Mouse (Mus musculus) induced T-regulatory cell, adult 2 months (primary cell): ENCODE measurements around the gene Acot11.
"Not testable (repeated sequence)": the region's sequence is repeated elsewhere in the genome, so short reads cannot be mapped to it uniquely, and the experiment has no call there.

Experiments
- DNase-seq: peaks from one replicate; pipeline ENCODE4 v3.0.0-alpha.2; 2012; ENCODE audit warnings: low read depth

Gene Acot11

DNA sequence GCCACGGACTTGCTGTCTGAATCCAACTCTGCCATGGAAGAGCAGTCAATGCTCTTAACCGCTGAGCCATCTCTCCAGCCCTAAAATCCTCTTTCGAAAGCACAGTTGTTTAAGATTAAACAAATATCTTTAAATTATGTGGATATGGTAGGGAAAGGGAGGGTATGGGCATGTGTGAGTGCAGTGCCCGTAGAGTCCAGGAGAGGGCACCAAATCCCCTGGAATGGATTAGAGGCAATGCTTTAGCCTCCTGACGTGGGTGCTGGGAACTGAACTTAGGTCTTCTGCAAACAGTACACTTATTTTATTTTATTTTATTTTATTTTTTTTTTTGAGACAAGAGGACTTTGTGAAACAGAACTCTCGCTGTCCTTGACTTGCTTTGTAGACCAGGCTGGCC, 5.2 kb upstream of the Acot11 start:
- peak; percentile 62 for DNase-seq

DNA sequence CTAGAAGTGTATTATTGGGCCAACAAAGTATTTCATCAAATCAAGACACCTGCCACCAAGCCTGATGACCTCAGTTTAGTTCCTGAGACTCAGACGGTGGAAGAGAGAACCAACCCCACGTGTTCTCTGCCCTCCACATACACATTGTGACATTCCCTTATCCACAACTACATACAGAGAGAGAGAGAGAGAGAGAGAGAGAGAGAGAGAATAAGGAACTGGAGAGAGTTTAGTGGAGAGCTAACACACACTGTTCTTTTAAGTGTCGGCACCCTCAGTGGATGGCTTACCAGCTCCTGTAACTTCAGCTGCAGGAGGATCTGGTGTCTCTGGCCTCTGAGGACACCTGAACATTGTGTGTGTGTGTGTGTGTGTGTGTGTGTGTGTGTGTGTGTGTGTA, 2.5 kb upstream of the Acot11 start:
- no peak for DNase-seq

DNA sequence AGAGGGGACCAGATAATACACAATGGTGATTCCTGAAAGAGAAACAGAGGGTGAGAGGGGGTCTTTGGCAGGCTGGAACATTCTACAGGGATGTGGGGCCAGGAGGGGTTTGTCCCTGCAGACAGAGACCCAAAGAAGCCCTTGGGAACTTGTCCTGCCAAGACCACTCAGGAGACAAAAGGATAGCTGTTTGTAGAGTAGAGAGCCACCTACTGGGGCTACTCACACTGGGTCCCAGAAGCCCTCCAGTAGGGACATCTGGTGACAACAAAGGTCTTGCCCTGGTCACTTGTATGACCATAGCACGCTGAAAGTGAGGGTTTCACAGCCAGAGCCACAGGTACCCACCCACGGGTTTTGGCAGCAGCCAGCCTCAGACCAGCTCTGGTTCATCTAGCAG, 1.1 kb upstream of the Acot11 start:
- no peak for DNase-seq

DNA sequence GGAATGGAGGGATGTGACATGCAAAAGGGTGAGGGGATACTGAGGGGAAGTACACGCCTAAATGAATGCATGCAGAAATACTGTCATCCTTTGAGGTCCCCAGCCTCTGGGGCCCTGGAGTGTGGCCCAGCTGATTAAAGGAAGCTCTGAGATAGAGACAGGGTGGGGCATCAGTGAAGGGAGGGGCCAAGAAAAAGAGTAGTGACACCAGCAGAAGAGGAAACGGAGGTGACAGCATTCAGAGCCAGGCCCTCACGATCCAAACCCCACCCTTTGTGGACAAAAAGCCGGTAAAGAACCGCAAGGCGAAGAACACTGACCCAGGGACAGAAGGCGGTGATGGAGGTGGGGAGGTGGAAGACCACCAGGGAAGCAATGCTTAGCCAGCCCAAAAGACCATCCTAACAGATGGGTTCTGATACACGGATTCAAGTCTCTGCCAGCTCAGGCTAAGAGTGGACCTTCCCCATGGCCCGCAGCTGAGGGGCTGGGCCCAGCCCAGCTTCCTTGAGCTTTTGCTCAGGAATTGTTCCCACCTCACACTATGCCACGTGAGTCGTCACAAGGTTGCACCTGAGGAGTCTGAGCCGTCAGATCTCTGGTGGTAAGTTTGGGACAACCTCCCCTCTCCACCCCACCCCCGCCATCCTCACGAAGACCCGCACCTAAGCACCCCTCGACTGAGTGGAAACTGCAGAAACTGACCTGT, 443 bp downstream of the Acot11 start:
- peak; percentile 92 for DNase-seq

DNA sequence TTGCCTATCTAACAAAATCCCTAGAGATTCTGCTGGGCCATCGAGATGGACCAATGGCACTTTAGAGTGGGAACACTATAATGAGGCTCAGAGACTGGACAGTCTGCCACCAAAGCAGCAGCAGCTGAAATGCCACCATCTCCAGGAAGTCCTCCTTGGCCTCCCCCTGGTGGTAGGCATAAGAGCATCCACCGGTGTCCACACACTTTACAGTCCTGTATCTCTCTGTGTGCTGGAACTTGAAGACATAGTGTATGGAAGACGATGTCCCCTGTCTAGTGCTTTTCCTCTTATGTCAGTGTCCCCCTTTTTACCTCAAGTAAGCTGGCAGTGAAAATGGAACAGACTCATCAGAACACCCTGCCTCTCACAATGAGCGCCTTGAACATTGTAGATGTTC, 1.0 kb downstream of the Acot11 start:
- DNase-seq = peak; percentile 88

DNA sequence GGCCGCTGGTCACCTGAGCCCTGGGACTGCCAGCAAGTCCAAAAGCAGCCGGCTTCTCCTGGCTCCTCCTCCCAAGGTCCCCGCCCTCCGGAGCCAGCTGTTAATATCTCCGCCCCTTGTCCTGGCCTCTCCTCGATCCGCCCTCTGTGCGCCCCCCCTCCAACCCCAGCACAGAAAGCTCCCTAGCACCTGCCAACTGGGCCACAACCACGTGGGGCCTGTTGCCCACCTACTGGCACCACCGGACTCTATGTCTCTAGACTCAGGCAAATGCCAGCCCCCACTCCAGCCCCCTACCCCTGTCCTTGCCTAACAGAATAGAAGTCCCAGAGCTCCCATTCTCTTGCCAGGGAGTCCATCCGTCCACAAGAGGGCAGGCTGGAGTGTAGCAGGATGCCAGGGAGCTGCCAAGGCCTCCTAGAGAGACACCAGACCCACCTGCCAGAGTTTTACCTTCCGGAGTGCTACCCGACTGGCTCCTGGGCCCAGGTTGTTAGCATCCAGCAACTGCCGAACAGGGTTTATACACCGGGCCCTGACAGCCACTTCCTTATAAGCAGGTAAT, 4.9 kb downstream of the Acot11 start:
- DNase-seq = peak; percentile 71

DNA sequence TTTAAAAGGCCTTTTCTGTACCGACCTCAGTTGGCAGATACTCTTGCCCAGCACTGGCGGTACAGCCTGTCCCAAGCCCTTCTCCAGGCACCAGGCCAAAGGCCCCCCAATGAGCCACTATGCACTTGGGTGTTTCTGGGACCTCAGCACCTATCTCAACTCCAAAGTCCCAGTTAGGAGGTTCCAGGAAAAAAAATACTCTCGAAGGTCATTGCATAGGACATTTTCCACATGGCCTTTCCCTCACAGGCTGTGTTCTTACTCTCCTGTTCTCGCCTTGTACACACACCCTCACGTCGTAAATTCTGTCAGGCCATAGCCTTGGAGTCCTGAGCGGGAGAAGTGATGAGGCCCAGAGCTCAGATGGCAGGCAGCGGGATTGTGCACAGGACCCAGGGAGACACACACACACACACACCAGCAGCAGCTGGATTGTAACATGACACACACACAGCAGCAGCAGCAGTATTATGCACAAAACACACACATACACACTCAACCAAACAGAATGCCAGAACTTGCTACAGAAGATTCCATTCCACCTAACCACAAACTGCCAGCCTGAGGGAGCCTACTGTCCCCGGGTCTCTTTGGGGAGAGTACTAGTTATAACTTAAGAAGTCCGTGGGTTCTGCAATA, 5.8 kb downstream of the Acot11 start:
- DNase-seq = no peak

DNA sequence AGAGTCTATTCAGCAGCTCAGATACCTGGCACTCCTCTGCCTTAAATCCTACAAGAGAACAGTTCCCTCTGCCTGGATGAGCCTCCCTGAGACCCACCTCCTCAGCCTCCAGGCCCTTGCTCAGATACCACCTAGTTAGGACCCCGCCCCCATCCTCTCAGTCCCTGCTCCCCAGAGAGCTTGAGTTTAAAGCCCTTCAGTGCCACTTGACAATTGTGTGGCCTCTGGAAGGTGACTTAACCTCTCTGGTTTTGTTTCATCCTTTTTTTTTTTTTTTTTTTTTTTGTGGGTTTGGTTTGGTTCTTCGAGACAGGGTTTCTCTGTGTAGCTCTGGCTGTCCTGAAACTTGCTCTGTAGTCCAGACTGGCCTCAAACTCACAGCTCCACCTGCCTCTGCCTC, 9.5 kb downstream of the Acot11 start:
- DNase-seq = peak; percentile 74

DNA sequence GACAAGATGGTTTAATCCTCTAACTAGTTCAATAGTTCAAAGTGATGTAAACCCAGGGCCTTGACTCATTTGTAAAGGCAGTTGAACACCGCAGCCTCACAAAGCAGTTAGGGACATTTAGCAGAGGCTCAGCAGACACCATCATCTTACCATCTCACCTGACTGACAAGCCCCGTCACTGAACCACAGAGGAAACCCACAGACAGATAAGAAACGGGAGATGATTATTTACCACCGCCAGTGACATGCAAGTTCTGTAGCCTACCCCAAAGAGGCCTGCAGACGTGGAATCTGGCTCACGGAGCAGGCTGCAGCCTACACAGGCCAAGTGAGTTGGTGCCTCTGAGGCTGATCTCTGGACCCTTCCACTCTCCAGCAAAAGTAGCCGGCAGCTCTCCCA, 10.6 kb downstream of the Acot11 start:
- peak; percentile 97 for DNase-seq

DNA sequence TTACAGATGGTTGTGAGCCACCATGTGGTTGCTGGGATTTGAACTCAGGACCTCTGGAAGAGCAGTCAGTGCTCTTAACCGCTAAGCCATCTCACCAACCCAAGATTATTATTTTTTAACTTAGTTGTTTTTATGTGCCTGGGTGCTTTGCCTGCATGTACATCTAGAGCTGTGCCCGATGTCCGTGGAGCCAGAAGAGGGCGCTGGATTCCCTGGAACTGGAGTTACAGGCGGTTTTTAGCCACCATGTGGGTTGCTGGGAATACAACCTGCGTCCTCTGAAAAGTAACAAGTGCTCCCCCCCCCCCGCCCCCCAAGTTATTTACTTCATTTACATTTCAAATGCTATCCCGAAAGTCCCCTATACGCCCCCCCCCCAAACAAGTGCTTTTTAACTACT, 11.0 kb downstream of the Acot11 start:
- DNase-seq = not testable (repeated sequence)

DNA sequence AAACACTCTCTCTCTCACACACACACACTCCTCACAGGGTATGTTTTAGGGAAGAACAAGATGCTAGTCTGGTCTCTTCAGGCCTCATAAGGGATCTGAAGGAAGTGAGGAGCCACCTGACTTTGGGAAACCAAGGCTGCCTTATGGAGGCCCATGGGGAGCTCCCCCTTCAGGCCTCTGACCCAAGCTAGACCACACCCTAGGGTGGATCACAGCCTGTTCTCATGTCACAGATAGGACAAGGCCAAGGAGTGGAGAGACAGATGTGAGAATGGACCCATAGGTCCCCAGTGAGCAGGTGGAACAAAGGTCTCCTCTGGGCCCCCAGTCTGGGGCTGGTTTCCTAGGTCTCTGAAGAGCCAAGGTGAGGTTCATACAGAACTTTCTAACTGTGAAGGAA, 12.5 kb downstream of the Acot11 start:
- no peak for DNase-seq

DNA sequence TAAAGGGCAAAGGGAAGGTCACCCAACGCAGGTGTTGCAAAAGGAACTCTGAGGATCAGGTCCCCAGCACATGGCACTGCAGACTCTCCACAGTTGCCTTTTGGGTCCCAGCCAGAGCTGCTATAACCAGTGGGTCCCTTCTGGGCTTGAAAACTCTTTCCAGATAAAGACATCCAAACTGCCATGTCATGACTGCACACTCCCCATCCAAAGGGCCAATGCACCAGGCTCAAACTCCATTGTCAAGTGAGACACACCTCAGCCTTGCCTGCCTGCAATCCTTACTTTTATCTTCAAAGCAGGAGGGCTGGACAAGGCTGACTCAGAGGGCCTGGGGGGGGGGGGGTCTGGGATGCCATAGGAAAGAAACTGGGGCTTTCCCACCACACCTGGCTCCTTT, 13.9 kb downstream of the Acot11 start:
- no peak for DNase-seq

DNA sequence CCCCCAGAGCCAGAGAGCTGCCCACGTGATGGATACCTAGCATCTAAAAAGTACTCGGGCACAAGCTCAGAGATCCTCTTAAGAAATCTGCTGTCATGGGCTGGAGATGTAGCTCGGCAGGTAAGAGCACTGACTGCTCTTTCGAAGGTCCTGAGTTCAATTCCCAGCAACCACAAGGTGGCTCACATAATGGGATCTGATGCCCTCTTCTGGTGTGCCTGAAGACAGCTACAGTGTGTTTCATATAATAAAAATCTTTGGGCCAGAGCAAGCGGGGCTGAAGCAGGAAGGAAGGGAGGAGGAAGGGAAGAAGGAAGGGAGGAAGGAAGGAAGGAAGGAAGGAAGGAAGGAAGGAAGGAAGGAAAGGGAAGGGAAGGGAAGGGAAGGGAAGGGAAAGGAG, 14.6 kb downstream of the Acot11 start:
- DNase-seq = not testable (repeated sequence)

DNA sequence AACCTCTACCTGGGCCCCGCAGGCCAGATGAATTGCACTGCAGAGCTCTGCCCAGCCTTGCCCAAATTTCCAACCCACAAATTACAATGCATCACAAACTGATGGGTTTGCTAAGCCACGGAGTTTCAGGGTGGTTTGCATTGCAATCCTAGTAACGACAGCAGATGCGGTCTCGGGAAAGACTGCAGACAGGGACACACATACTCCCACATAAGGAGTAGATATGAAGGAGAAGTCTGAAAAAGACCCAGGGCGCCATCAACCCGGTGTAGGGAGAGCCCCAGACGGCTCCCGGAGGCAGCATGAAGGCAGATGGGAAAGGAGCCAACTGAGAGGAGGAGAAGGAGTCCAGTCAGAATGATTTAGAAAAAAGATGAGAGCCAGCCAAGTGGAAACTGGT, 15.1 kb downstream of the Acot11 start:
- peak; percentile 65 for DNase-seq

DNA sequence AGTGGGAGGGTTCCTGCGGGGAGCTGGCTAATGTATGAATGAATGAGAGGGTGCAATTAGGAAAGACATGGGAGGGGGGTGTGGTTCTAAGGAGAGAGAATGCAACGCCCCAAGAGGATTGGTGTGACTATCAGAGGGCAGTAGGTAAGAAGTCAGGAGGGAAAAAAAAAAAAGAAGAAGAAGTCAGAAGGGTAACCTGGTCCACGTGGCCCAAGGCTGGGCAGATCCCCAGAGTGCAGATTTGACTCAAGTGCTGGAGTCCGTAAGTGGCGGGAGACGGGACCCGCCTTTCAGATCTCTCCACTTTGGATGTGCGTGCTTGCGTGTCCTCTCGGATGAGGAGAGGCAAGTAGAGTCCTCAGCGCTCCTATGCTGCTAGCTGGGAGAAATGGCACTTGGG, 16.2 kb downstream of the Acot11 start:
- peak; percentile 52 for DNase-seq

DNA sequence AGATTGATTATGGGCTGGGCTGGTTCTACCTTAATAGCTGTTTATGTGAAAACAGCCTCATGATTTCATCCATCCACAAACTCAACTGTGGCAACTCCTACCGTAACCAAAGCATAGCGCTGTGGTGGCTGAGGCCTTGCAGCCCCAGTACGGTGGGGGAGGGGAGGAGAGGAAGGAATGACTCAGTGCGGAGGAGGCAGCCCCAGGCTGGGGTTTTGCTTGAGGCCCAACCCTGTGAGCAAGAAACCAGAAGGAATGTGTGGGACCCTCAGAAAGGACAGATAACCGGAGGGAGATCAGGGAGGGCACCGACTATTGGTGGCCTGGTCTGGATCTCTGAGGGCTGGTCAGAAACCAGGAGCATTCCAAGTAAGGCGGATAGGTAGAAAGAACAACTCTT, 17.0 kb downstream of the Acot11 start:
- peak; percentile 97 for DNase-seq

DNA sequence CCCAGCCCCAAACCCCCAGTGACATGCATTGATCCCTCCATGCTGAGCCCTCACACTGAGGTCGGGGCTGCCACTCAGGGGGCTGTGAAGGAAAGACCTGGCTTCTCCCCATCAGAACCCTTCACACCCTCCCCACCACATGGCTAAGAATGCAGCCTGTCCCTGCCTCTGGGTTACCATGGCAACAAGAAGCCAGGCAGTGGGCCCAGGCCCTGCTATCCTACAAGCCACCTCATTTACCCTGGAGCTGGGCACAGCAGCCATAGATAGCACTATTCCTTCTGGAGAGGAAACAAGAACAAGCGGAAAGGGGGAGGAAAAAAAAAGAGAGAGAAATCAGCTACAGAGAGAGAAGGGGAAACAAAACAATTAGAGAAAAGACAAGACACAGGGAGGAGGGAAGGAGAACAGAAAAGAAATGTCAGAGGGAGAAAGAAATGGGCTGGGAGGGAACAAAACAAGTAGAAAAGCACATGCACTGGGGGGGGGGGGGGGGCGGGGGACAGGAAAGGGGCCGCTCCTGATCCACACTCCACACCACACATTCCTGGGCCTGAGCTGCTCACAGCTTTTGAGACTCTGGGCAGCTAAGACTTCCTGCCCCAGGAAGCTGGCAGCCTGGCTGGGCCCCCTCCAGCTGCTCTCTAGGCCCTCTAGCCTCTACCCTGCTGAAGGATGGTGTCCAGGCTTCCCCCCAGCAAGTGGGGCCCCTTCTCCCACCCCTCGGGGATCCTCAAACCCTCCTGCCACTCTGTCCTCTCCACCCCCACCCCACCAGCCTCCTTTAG, 18.9 kb downstream of the Acot11 start:
- DNase-seq = peak; percentile 54

DNA sequence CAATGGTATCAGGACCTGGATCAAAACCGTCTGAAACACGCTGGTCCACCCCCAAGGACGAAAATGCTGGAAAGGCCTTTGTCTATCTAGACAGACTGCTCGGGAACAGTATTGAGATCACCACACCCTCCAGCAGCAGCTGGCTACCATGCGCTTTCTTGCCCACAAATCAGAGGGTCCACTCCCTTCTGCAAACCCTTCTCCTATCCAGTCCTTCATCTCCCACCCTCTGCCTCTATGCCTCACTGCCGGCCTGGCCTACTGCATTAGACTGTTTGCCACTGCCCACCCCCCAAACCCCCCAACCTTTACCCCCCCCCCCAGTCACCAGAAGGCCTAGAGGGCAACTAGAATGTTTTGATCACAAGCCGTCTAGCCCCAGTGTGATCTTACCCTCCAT, 19.5 kb downstream of the Acot11 start:
- DNase-seq = no peak

DNA sequence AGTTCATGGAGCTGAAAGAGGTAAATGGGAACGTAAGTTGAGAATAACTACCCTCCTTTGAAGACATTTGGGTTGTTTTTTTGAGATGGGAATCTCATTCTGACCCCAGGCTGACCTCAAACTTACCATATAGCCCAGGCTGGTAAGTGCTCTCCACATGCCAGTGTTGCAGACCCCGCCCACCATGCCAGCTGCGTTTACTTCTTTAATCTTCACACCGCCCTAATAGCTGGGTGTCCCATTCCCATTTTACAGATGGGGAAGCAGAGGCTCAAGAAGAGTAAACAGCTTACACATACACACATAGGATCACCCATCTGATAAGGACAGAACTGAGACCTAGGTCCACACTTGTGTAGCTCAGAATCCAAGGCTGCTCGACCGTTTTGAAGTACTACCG, 20.0 kb downstream of the Acot11 start:
- DNase-seq = no peak

DNA sequence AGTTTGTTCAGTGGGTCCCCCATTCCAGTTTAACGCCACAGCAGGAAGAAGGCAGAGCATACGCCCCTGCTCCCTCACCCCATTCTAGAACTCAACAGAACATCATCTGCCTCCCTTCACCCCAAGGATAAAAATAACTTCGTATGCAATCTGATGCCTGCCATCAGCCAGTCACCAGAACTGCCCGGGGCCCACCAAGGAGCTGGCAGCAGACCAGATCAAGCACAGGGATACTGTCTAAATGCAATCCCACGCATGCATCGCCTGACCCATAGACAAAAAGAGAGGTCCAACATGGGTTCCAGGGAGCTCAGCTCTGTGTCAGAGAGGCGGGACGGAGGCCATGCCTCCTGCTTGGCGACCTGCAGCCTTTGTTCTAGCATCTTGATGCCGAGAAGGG, 21.7 kb downstream of the Acot11 start:
- no peak for DNase-seq

DNA sequence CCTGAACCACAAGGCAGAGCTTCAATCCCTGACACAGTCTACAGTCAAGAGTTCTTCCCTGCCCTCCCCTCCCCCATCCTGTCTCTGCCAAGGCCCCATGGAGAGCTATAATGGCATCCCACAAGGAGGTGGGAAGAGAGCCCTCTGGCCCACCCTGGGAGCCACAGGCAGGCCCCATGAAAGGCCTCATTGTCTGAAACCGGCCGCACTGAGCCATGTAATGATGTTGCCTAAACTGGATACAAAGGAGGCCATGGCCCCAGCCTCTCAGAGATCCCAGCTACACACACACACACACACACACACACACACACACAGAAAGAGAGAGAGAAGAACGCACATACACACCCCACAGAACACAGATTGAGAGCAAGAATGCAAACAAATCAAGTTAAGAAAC, 24.8 kb downstream of the Acot11 start:
- DNase-seq = no peak

DNA sequence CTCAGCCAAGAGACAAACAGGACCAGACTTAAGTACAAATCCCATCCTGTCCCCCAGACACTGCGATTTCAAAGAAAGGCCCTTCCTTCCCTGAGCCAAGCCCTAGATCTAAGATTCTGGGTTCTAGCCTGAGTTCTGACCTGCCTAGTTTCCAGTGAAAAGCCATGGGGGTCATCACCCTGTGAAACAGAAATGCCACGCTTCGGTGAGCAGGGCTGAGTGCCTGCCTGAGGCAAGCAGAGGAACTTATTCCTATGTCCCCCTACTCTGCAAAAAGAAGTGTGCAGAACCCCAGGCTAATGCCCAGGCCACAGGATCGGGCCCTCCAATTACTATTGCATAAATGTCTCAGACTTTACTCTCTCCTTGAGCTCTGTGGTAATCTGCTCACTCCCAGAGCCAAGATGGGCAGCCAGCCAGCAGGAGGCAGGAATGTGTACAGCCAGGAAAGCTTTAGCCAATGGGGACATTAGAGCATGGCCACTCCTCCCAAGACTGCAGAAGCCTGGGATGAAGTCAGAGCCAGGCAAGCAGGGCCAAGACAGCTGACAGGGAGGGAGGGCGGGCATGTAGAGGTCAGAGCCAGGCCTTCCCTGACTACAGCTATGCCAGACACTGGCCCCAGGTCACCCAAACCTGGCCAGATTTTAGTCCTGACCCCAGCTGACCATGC, 26.5 kb downstream of the Acot11 start:
- no peak for DNase-seq
